Mouse (Mus musculus) adrenal gland, postnatal 0 days (tissue): ENCODE results near the gene Olfr1128. TPM values are rescaled to one million over a fixed set of nuclear protein-coding genes. Genes with fewer than 3 reads are reported as not detected.

Experiments used
- polyA plus RNA-seq: library from polyadenylated mRNA; unstranded; fragments of >200 nt; fragmentation: Nextera tagmentation; extraction: Ambion mirVana; gene quantifications from 2 replicates; pipeline ENCODE4 v1.2.1, GENCODE M21; 2015

The Olfr1128 gene
- not detected in 2 replicates for polyA plus RNA-seq

GRCm38 (mm10) chr2:87545442-87545841 is at the start of gene Olfr1128:
TSS of gene Olfr1128 (minus strand) at chr2:87545542.

GRCm38 (mm10) chr2:87573602-87574001 is 28.3 kb upstream of the Olfr1128 start, which contains the start of gene Olfr1129:
TSS of gene Olfr1129 (plus strand) at chr2:87573902.

GRCm38 (mm10) chr2:87531496-87531895 is 13.8 kb downstream of the Olfr1128 start, which contains the start of gene Olfr153:
TSS of gene Olfr153 (plus strand) at chr2:87531796.

GRCm38 (mm10) chr2:87506265-87506664 is 39.1 kb downstream of the Olfr1128 start, which contains the start of gene Pramel6:
TSS of gene Pramel6 (plus strand) at chr2:87506565.

GRCm38 (mm10) chr2:87496993-87497392 is 48.3 kb downstream of the Olfr1128 start, which contains the start of gene Pramel7:
TSS of gene Pramel7 (minus strand) at chr2:87497093.

Other genes with a start within 250 kb of the Olfr1128 start
- not detected in 2 replicates for gene Olfr1118, start 238.0 kb downstream of the Olfr1128 start, polyA plus RNA-seq
- not detected in 2 replicates for gene Olfr1120, start 190.7 kb downstream of the Olfr1128 start, polyA plus RNA-seq
- gene Olfr1121, start 175.6 kb downstream of the Olfr1128 start, polyA plus RNA-seq, result not detected in 2 replicates
- gene Olfr1122, start 159.7 kb downstream of the Olfr1128 start, polyA plus RNA-seq, result not detected in 2 replicates
- gene Olfr1123, start 128.9 kb downstream of the Olfr1128 start, polyA plus RNA-seq, result not detected in 2 replicates
- gene Olfr1124, start 115.3 kb downstream of the Olfr1128 start, polyA plus RNA-seq, result 0.08 TPM in 1 of 2 replicates, not detected in the other
- gene Olfr1126, start 91.6 kb downstream of the Olfr1128 start, polyA plus RNA-seq, result not detected in 2 replicates
- not detected in 2 replicates for gene Pramel7, start 48.4 kb downstream of the Olfr1128 start, polyA plus RNA-seq
- gene Pramel6, start 39.0 kb downstream of the Olfr1128 start, polyA plus RNA-seq, result not detected in 2 replicates
- gene Olfr153, start 13.7 kb downstream of the Olfr1128 start, polyA plus RNA-seq, result not detected in 2 replicates
- not detected in 2 replicates for gene Olfr1129, start 28.4 kb upstream of the Olfr1128 start, polyA plus RNA-seq
- gene Olfr1130, start 60.7 kb upstream of the Olfr1128 start, polyA plus RNA-seq, result not detected in 2 replicates
- gene Olfr1131, start 81.6 kb upstream of the Olfr1128 start, polyA plus RNA-seq, result not detected in 2 replicates
- not detected in 2 replicates for gene Olfr1132, start 92.0 kb upstream of the Olfr1128 start, polyA plus RNA-seq
- gene Olfr1133, start 101.8 kb upstream of the Olfr1128 start, polyA plus RNA-seq, result not detected in 2 replicates
- gene Olfr1134, start 112.9 kb upstream of the Olfr1128 start, polyA plus RNA-seq, result not detected in 2 replicates
- not detected in 2 replicates for gene Olfr1135, start 128.1 kb upstream of the Olfr1128 start, polyA plus RNA-seq
- not detected in 2 replicates for gene Olfr1136, start 148.4 kb upstream of the Olfr1128 start, polyA plus RNA-seq
- gene Olfr1137, start 167.6 kb upstream of the Olfr1128 start, polyA plus RNA-seq, result not detected in 2 replicates
- gene Olfr1138, start 194.4 kb upstream of the Olfr1128 start, polyA plus RNA-seq, result not detected in 2 replicates
- gene Olfr1140, start 198.2 kb upstream of the Olfr1128 start, polyA plus RNA-seq, result not detected in 2 replicates
- gene Olfr1141, start 208.4 kb upstream of the Olfr1128 start, polyA plus RNA-seq, result not detected in 2 replicates
- gene Olfr152, start 233.9 kb upstream of the Olfr1128 start, polyA plus RNA-seq, result not detected in 2 replicates